In genomic region chr10:57796057-57796456, GRCm38 (mm10) we compare ENCODE assay signal across 8 mouse cellular contexts. TPM values are rescaled to one million over a fixed set of nuclear protein-coding genes. Genes with fewer than 3 reads are reported as not detected.
DNase-seq lines count a peak whose midpoint lies in the region; ATAC-seq lines count a peak whose summit lies in the region.

No protein-coding gene starts in this region.

- no peak overlapping the region for H3K4me2 ChIP-seq in forebrain, embryonic 16.5 days (ENCODE audit: low read length)
- peak overlapping the region; percentile 97 for H3K4me2 ChIP-seq in intestine, embryonic 15.5 days (replicated peaks)
- peak overlapping the region; percentile 96 for H3K4me2 ChIP-seq in liver, embryonic 15.5 days
- peak overlapping the region; percentile 83 for H3K4me2 ChIP-seq in neural tube, embryonic 13.5 days

- peak; percentile 5 for DNase-seq in adrenal gland, adult 2 months
- no peak for DNase-seq in adrenal gland, postnatal 4 days (ENCODE audit: low spot score in 2 of 2)
- DNase-seq in brain, adult 2 months (ENCODE audit: low read depth, low spot score): peak; percentile 36
- DNase-seq in frontal cortex, postnatal 10 days (ENCODE audit: low spot score in 2 of 2): no peak

- no peak overlapping the region for H3K27ac ChIP-seq in forebrain, embryonic 16.5 days (ENCODE audit: low read length)
- H3K27ac ChIP-seq in intestine, embryonic 15.5 days: peak overlapping the region; percentile 71; the same call in 1 of the 2 replicates
- H3K27ac ChIP-seq in liver, embryonic 15.5 days (replicated peaks): peak overlapping the region; percentile 82
- H3K27ac ChIP-seq in neural tube, embryonic 13.5 days (replicated peaks): 0 out of 2 replicates have a peak overlapping the region, but pooled peaks have one; percentile 67

- no peaks in the 10 kb centered on the region for H3K27me3 ChIP-seq in forebrain, embryonic 16.5 days (replicated peaks; ENCODE audit: control insufficient read depth, insufficient read depth, low read length)
- H3K27me3 ChIP-seq in intestine, embryonic 15.5 days (replicated peaks): no peaks in the 10 kb centered on the region
- no peaks in the 10 kb centered on the region for H3K27me3 ChIP-seq in liver, embryonic 15.5 days
- H3K27me3 ChIP-seq in neural tube, embryonic 13.5 days: no peaks in the 10 kb centered on the region

- no peak overlapping the region for H3K9ac ChIP-seq in forebrain, embryonic 16.5 days (replicated peaks; ENCODE audit: low read depth, low read length)
- no peak overlapping the region for H3K9ac ChIP-seq in intestine, embryonic 15.5 days
- H3K9ac ChIP-seq in liver, embryonic 15.5 days: peak overlapping the region; percentile 84
- H3K9ac ChIP-seq in neural tube, embryonic 13.5 days: no peak overlapping the region

- peaks cover 3% of the 10 kb centered on the region; the same call in 1 of the 2 replicates for H3K9me3 ChIP-seq in forebrain, embryonic 16.5 days (ENCODE audit: control insufficient read depth, low read length)
- H3K9me3 ChIP-seq in intestine, embryonic 15.5 days: no peaks in the 10 kb centered on the region
- no peaks in the 10 kb centered on the region for H3K9me3 ChIP-seq in liver, embryonic 15.5 days (replicated peaks)
- peaks cover 11% of the 10 kb centered on the region for H3K9me3 ChIP-seq in neural tube, embryonic 13.5 days

- 41% methylated on average over 4 of the region's 4 CpGs for WGBS in forebrain, embryonic 16.5 days
- WGBS in intestine, embryonic 15.5 days: 30% methylated on average over 4 of the region's 4 CpGs
- WGBS in liver, embryonic 15.5 days (ENCODE audit: insufficient replicate concordance): 21% methylated on average over 4 of the region's 4 CpGs
- WGBS in neural tube, embryonic 13.5 days: 52% methylated on average over 4 of the region's 4 CpGs

- ATAC-seq in forebrain, embryonic 16.5 days: peak; percentile 49; the same call in 1 of the 2 replicates
- peak; percentile 48 for ATAC-seq in intestine, embryonic 15.5 days
- no peak for ATAC-seq in liver, embryonic 15.5 days (ENCODE audit: insufficient read depth)
- 0 out of 2 replicates have a peak, but pooled peaks have one; percentile 4 for ATAC-seq in neural tube, embryonic 13.5 days (ENCODE audit: low read depth)

- no peaks in the 10 kb centered on the region for H3K36me3 ChIP-seq in forebrain, embryonic 16.5 days (ENCODE audit: control insufficient read depth, insufficient read depth)
- no peaks in the 10 kb centered on the region for H3K36me3 ChIP-seq in intestine, embryonic 15.5 days
- H3K36me3 ChIP-seq in liver, embryonic 15.5 days (replicated peaks): no peaks in the 10 kb centered on the region
- peaks cover 16% of the 10 kb centered on the region for H3K36me3 ChIP-seq in neural tube, embryonic 13.5 days

- peaks cover 18% of the 10 kb centered on the region for H3K4me1 ChIP-seq in forebrain, embryonic 16.5 days (replicated peaks; ENCODE audit: control insufficient read depth, insufficient read depth, low read length)
- H3K4me1 ChIP-seq in intestine, embryonic 15.5 days (replicated peaks): peaks cover 8% of the 10 kb centered on the region; the same call in 1 of the 2 replicates
- peaks cover 23% of the 10 kb centered on the region for H3K4me1 ChIP-seq in liver, embryonic 15.5 days (replicated peaks)
- H3K4me1 ChIP-seq in neural tube, embryonic 13.5 days (replicated peaks): peaks cover 23% of the 10 kb centered on the region

- no peak overlapping the region for H3K4me3 ChIP-seq in forebrain, embryonic 16.5 days (replicated peaks; ENCODE audit: low read length)
- peak overlapping the region; percentile 62 for H3K4me3 ChIP-seq in intestine, embryonic 15.5 days (replicated peaks)
- H3K4me3 ChIP-seq in liver, embryonic 15.5 days (replicated peaks): peak overlapping the region; percentile 76
- no peak overlapping the region for H3K4me3 ChIP-seq in neural tube, embryonic 13.5 days

RNA-seq across cellular contexts. Expression of gene Smpdl3a, which starts 1.9 kb away (rescaled TPM):
- total RNA-seq in adrenal gland, adult 2 months (2021): 10 to 100 TPM; 46.4 to 53.8 TPM
- polyA plus RNA-seq in adrenal gland, adult 2 months (2012; rRNA removed): 84.3 and 99.7 TPM in 2 replicates
- total RNA-seq in adrenal gland, postnatal 4 days (2021): 10 to 100 TPM; 32.8 to 36.0 TPM
- polyA plus RNA-seq in forebrain, embryonic 16.5 days (2015; fragmentation: Nextera tagmentation; extraction: Ambion mirVana): 17.3 and 19.5 TPM in 2 replicates
- polyA plus RNA-seq in intestine, embryonic 15.5 days (2015; fragmentation: Nextera tagmentation; extraction: Ambion mirVana): 54.1 and 57.4 TPM in 2 replicates
- polyA plus RNA-seq in liver, embryonic 15.5 days (2015; fragmentation: Nextera tagmentation; extraction: Ambion mirVana): 24.6 and 27.7 TPM in 2 replicates
- 29.7 and 32.4 TPM in 2 replicates for polyA plus RNA-seq in neural tube, embryonic 13.5 days (2015; fragmentation: Nextera tagmentation; extraction: Ambion mirVana)

RNA-seq across cellular contexts. Expression of gene Fabp7, which starts 11.4 kb away (rescaled TPM):
- total RNA-seq in adrenal gland, adult 2 months (2021): under 1 TPM; 0.75 to 0.90 TPM
- polyA plus RNA-seq in adrenal gland, adult 2 months (2012; rRNA removed): 0.25 TPM in 1 of 2 replicates, not detected in the other
- total RNA-seq in adrenal gland, postnatal 4 days (2021): 10 to 100 TPM; 18.3 to 25.6 TPM
- 1,407 and 1,717 TPM in 2 replicates for polyA plus RNA-seq in forebrain, embryonic 16.5 days (2015; fragmentation: Nextera tagmentation; extraction: Ambion mirVana)
- polyA plus RNA-seq in intestine, embryonic 15.5 days (2015; fragmentation: Nextera tagmentation; extraction: Ambion mirVana): 44.7 and 54.5 TPM in 2 replicates
- polyA plus RNA-seq in liver, embryonic 15.5 days (2015; fragmentation: Nextera tagmentation; extraction: Ambion mirVana): 1.5 and 1.8 TPM in 2 replicates
- 2,540 and 2,743 TPM in 2 replicates for polyA plus RNA-seq in neural tube, embryonic 13.5 days (2015; fragmentation: Nextera tagmentation; extraction: Ambion mirVana)

Comparison
In these comparisons a context has a peak if more than half of its experiments do, and no peak if none do; other contexts are left out.
1. DNase-seq: peak in adrenal gland, adult 2 months (single experiment) and brain, adult 2 months (single experiment); none in adrenal gland, postnatal 4 days (0 of 2) and frontal cortex, postnatal 10 days (0 of 2).
2. H3K4me3 ChIP-seq: peak in intestine, embryonic 15.5 days (single experiment) and liver, embryonic 15.5 days (single experiment); none in forebrain, embryonic 16.5 days (single experiment) and neural tube, embryonic 13.5 days (single experiment).
3. RNA of gene Fabp7, which starts 11.4 kb away (polyA plus RNA-seq): 2,540 to 2,743 TPM in neural tube, embryonic 13.5 days and 1,407 to 1,717 TPM in forebrain, embryonic 16.5 days; 44.7 to 54.5 TPM in intestine, embryonic 15.5 days, 1.5 to 1.8 TPM in liver, embryonic 15.5 days and 0.25 TPM in adrenal gland, adult 2 months; every median in the first group is over 10 times any median in the second.